Mouse (Mus musculus) thymus, adult 2 months (tissue): Measurements from ENCODE around the gene Ift43. TPM values are rescaled to one million over a fixed set of nuclear protein-coding genes. Genes with fewer than 3 reads are reported as not detected.

Source experiments
- DNase-seq: peaks from one replicate; pipeline ENCODE4 v3.0.0; 2021
- H3K27ac ChIP-seq: fragments of 200-500 bp; 2 replicates; pipeline ENCODE4 v1.5.1; 2012; ENCODE audit warnings: low read length, control low read depth; ENCODE audit not compliant: control insufficient read depth, insufficient read depth
- H3K27me3 ChIP-seq: fragments of 200-500 bp; 2 replicates; pipeline ENCODE4 v1.6.1; 2012; ENCODE audit warnings: mild to moderate bottlenecking, low read length, moderate library complexity, mixed read lengths; ENCODE audit not compliant: control insufficient read depth, insufficient read depth
- H3K36me3 ChIP-seq: fragments of 200-500 bp; 2 replicates; pipeline ENCODE4 v1.6.1; 2012; ENCODE audit warnings: mild to moderate bottlenecking, low read length, moderate library complexity; ENCODE audit not compliant: control insufficient read depth, insufficient read depth
- H3K4me1 ChIP-seq: fragments of 200-500 bp; replicated peaks from 2 replicates; pipeline ENCODE4 v1.6.1; 2012; ENCODE audit warnings: low read length; ENCODE audit not compliant: control insufficient read depth, insufficient read depth
- H3K4me3 ChIP-seq: fragments of 200-500 bp; 2 replicates; pipeline ENCODE4 v1.5.1; 2012; ENCODE audit warnings: mild to moderate bottlenecking, low read length, control low read depth, moderate library complexity; ENCODE audit not compliant: control insufficient read depth, insufficient read depth
- CTCF ChIP-seq: fragments of 200-500 bp; IDR thresholded peaks from 2 replicates; pipeline ENCODE4 v1.5.1; 2012; ENCODE audit warnings: mild to moderate bottlenecking, control low read depth, low read length, moderate library complexity, borderline replicate concordance; ENCODE audit not compliant: control insufficient read depth, poor library complexity, insufficient read depth; ENCODE audit errors: extremely low read depth
- POLR2A ChIP-seq: fragments of 200-500 bp; IDR thresholded peaks from 2 replicates; pipeline ENCODE4 v1.6.1; 2012; ENCODE audit warnings: mild to moderate bottlenecking, low read length, control low read depth, moderate library complexity; ENCODE audit not compliant: control insufficient read depth, poor library complexity, insufficient read depth; ENCODE audit errors: extremely low read depth
- WGBS: fragments of 180-500 bp; shearing (Covaris S2); methylation state at CpG from one replicate; pipeline ENCODE4 v1.1.7; 2018; 5-methylcytosine and 5-hydroxymethylcytosine counted together
- polyA plus RNA-seq: library from polyadenylated mRNA; depleted of rRNA; stranded (reverse); fragments of >200 nt; gene quantifications from 2 replicates; pipeline ENCODE4 v1.2.3, GENCODE M21; 2012

Gene Ift43
- polyA plus RNA-seq, 1 experiment, result 4.7 TPM

- no peak for TF ChIP-seq POLR2A
- no peak for TF ChIP-seq CTCF
- Histone ChIP-seq H3K27ac (no peak overlapping the region), H3K27me3 (no peaks in the 10 kb centered on the region), H3K4me3 (no peak overlapping the region), H3K4me1 (peaks cover 4% of the 10 kb centered on the region; the same call in 1 of the 2 replicates), H3K36me3 (no peaks in the 10 kb centered on the region)
- DNase-seq, result no peak
- 88% methylated on average over 8 of the region's 8 CpGs for WGBS
Observed at GRCm38 (mm10) chr12:86077322-86077721, 5.0 kb upstream of the Ift43 start.

- 90% methylated on average over 11 of the region's 11 CpGs for WGBS
- no peak for TF ChIP-seq POLR2A
- TF ChIP-seq CTCF, result no peak
- H3K36me3 ChIP-seq, result no peaks in the 10 kb centered on the region
- peaks cover 8% of the 10 kb centered on the region for H3K4me1 ChIP-seq
- no peaks in the 10 kb centered on the region; the same call in 1 of the 2 replicates for H3K27me3 ChIP-seq
- H3K27ac ChIP-seq, result no peak overlapping the region
- H3K4me3 ChIP-seq, result no peak overlapping the region
- no peak for DNase-seq
Observed at GRCm38 (mm10) chr12:86077736-86078135, 4.6 kb upstream of the Ift43 start.

DNA sequence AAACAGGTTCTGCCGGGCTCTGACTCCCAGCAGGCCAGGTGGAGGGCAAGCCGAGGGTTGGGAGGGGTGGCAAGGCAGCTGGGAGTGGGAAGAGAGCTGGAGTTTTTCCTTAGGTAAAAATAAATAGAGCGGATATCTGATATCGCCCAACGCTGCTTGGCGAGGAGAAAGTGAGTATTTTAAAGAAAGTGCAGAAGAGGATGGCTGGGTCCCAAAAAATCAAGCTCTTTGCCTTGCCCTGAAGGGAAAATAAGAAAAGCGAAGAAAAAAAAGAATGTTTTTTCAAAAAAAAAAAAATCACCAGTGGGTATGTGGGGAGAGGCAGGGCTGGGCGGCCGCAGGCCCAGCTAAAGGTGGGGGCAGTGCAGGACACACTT is 4.2 kb upstream of the Ift43 start:
- WGBS, result 89% methylated on average over 9 of the region's 9 CpGs
- no peak overlapping the region for H3K27ac ChIP-seq
- no peak for DNase-seq
- no peak overlapping the region for H3K4me3 ChIP-seq
- no peak for TF ChIP-seq POLR2A
- no peak for TF ChIP-seq CTCF
- H3K36me3 ChIP-seq, result no peaks in the 10 kb centered on the region
- H3K27me3 ChIP-seq, result no peaks in the 10 kb centered on the region; the same call in 1 of the 2 replicates
- peaks cover 10% of the 10 kb centered on the region for H3K4me1 ChIP-seq

DNA sequence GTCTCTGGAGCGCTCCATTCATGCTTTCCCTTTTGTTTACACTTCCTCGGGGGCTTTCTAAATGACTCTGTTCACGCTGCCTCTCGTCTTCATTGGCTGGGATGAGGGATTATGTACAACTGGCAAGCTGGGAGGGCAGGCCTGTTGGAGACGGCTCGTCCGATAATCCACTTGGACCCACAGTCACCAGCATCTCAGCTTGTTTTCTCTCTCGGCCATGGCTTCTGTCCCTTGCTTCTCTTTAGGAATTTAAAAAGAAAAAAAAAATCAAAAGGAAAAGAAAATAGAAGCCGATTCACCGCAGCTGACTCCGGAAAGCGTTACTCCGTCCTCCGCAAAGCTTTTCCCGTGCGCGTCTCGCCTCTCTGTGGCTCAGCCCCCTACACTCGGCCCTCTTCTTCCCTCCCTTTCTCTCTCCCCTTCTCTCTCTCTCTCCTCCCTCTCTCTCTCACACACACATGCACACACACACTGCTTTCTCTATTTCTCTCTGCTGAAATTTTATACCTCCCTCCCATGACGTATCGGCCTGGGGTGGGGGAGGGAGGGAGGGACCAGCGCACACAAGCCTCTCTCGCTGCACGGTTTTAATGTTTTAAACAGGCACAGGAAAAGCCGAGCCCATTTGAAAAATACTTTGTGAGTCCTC is 3.7 kb upstream of the Ift43 start, which contains the start of gene Tgfb3:
Gene Tgfb3 (minus strand): TSS at position 489 of the 649 bp plus-strand sequence.
- DNase-seq, result peak; percentile 28
- peak within 1 kb of the TSS; percentile 61 for H3K4me3 ChIP-seq
- H3K4me1 ChIP-seq, result peaks cover 10% of the 10 kb centered on the region
- no peak for TF ChIP-seq CTCF
- TF ChIP-seq POLR2A, result no peak
- 12% methylated on average over 25 of the region's 25 CpGs for WGBS
- no peak within 1 kb of the TSS for H3K27ac ChIP-seq
- no peaks in the 10 kb centered on the region for H3K36me3 ChIP-seq
- H3K27me3 ChIP-seq, result no peaks in the 10 kb centered on the region; the same call in 1 of the 2 replicates

GRCm38 (mm10) chr12:86079202-86079667 is 3.1 kb upstream of the Ift43 start:
- peak; percentile 89 for DNase-seq
- WGBS, result under 1% methylated on average over 31 of the region's 31 CpGs
- no peaks in the 10 kb centered on the region; the same call in 1 of the 2 replicates for H3K27me3 ChIP-seq
- TF ChIP-seq POLR2A (no peak; the same call in 1 of the 2 replicates), CTCF (peak; percentile 92)
- peak overlapping the region; percentile 61 for H3K4me3 ChIP-seq
- H3K27ac ChIP-seq, result no peak overlapping the region
- H3K36me3 ChIP-seq, result no peaks in the 10 kb centered on the region
- peaks cover 10% of the 10 kb centered on the region for H3K4me1 ChIP-seq

GRCm38 (mm10) chr12:86085873-86086272 is 3.5 kb downstream of the Ift43 start:
- no peak for DNase-seq
- H3K36me3 ChIP-seq, result no peaks in the 10 kb centered on the region
- peaks cover 7% of the 10 kb centered on the region; the same call in 1 of the 2 replicates for H3K4me1 ChIP-seq
- 93% methylated on average over 7 of the region's 7 CpGs for WGBS
- no peak for TF ChIP-seq POLR2A
- TF ChIP-seq CTCF, result no peak
- no peak overlapping the region for H3K4me3 ChIP-seq
- no peaks in the 10 kb centered on the region; the same call in 1 of the 2 replicates for H3K27me3 ChIP-seq
- H3K27ac ChIP-seq, result no peak overlapping the region

- Histone ChIP-seq H3K4me3 (no peak overlapping the region), H3K27me3 (no peaks in the 10 kb centered on the region; the same call in 1 of the 2 replicates), H3K4me1 (peaks cover 7% of the 10 kb centered on the region; the same call in 1 of the 2 replicates), H3K27ac (no peak overlapping the region), H3K36me3 (no peaks in the 10 kb centered on the region)
- no peak for DNase-seq
- WGBS, result 79% methylated on average over 8 of the region's 8 CpGs
- no peak for TF ChIP-seq CTCF
- no peak for TF ChIP-seq POLR2A
Observed at GRCm38 (mm10) chr12:86086550-86086949, 4.2 kb downstream of the Ift43 start.
